8 mouse cellular contexts compared by ENCODE assay signal in genomic region chr15:37134913-37135589, GRCm38 (mm10).
DNase-seq lines count a peak whose midpoint lies in the region; ATAC-seq and TF ChIP-seq lines count a peak whose summit lies in the region.

No protein-coding gene starts in this region.

- no peaks in the 10 kb centered on the region for H3K27me3 ChIP-seq in thymus, adult 2 months (ENCODE audit: control insufficient read depth, insufficient read depth, low read length)
- H3K27me3 ChIP-seq in heart, embryonic 12.5 days (replicated peaks), result no peaks in the 10 kb centered on the region
- H3K27me3 ChIP-seq in kidney, embryonic 15.5 days, result no peaks in the 10 kb centered on the region
- H3K27me3 ChIP-seq in liver, postnatal 0 days (ENCODE audit: insufficient read depth, low read length), result no peaks in the 10 kb centered on the region

- peak overlapping the region; percentile 74 for H3K4me2 ChIP-seq in heart, embryonic 12.5 days
- peak overlapping the region; percentile 81 for H3K4me2 ChIP-seq in kidney, embryonic 15.5 days
- peak overlapping the region; percentile 84 for H3K4me2 ChIP-seq in liver, postnatal 0 days (ENCODE audit: low read depth, low read length)

- peak overlapping the region; percentile 75 for H3K9ac ChIP-seq in heart, embryonic 12.5 days
- H3K9ac ChIP-seq in kidney, embryonic 15.5 days, result peak overlapping the region; percentile 63
- H3K9ac ChIP-seq in liver, postnatal 0 days (replicated peaks), result peak overlapping the region; percentile 73

- no peak for TF ChIP-seq EP300 in liver, postnatal 0 days (IDR thresholded peaks at IDR 0.05; ENCODE audit: low read depth)

- TF ChIP-seq CTCF in thymus, adult 2 months (IDR thresholded peaks at IDR 0.05; ENCODE audit: borderline replicate concordance, control insufficient read depth, extremely low read depth, insufficient read depth, low read length, poor library complexity), result no peak
- TF ChIP-seq CTCF in liver, postnatal 0 days (IDR thresholded peaks at IDR 0.05; ENCODE audit: low read depth), result no peak

- H3K36me3 ChIP-seq in thymus, adult 2 months (ENCODE audit: control insufficient read depth, insufficient read depth, low read length), result no peaks in the 10 kb centered on the region
- no peaks in the 10 kb centered on the region for H3K36me3 ChIP-seq in heart, embryonic 12.5 days
- H3K36me3 ChIP-seq in kidney, embryonic 15.5 days, result no peaks in the 10 kb centered on the region
- no peaks in the 10 kb centered on the region for H3K36me3 ChIP-seq in liver, postnatal 0 days (replicated peaks; ENCODE audit: insufficient read depth, low read length)

- DNase-seq in thymus, adult 2 months, result no peak
- DNase-seq in thymus, postnatal 0 days (ENCODE audit: low spot score), result no peak
- DNase-seq in cerebellum, adult 8-10 months, result peak; percentile 51
- DNase-seq in liver, postnatal 0 days, result no peak
- DNase-seq in right cerebral cortex, postnatal 10 days (ENCODE audit: low spot score in 2 of 2), result peak; percentile 67 to 74
- DNase-seq in gastrocnemius, postnatal 10 days, result no peak

- H3K9me3 ChIP-seq in heart, embryonic 12.5 days (replicated peaks), result peaks cover 6% of the 10 kb centered on the region
- H3K9me3 ChIP-seq in kidney, embryonic 15.5 days (replicated peaks), result no peaks in the 10 kb centered on the region; the same call in 1 of the 2 replicates
- H3K9me3 ChIP-seq in liver, postnatal 0 days (ENCODE audit: low read length), result peaks cover 7% of the 10 kb centered on the region; the same call in 1 of the 2 replicates

- ATAC-seq in heart, embryonic 12.5 days (ENCODE audit: insufficient number of reproducible peaks, low FRiP score), result peak; percentile 66
- ATAC-seq in kidney, embryonic 15.5 days (replicated peaks; ENCODE audit: low FRiP score), result peak; percentile 54
- peak; percentile 20 for ATAC-seq in liver, postnatal 0 days

- peaks cover 10% of the 10 kb centered on the region for H3K4me1 ChIP-seq in thymus, adult 2 months (replicated peaks; ENCODE audit: control insufficient read depth, insufficient read depth, low read length)
- H3K4me1 ChIP-seq in heart, embryonic 12.5 days (replicated peaks), result no peaks in the 10 kb centered on the region
- H3K4me1 ChIP-seq in kidney, embryonic 15.5 days, result peaks cover 22% of the 10 kb centered on the region
- H3K4me1 ChIP-seq in liver, postnatal 0 days (ENCODE audit: insufficient read depth), result peaks cover 2% of the 10 kb centered on the region; the same call in 1 of the 2 replicates

- TF ChIP-seq POLR2A in thymus, adult 2 months (IDR thresholded peaks at IDR 0.05; ENCODE audit: control insufficient read depth, extremely low read depth, insufficient read depth, low read length, poor library complexity), result no peak

- peak overlapping the region; percentile 54 for H3K4me3 ChIP-seq in thymus, adult 2 months (ENCODE audit: control insufficient read depth, insufficient read depth, low read length)
- peak overlapping the region; percentile 59 for H3K4me3 ChIP-seq in heart, embryonic 12.5 days
- H3K4me3 ChIP-seq in kidney, embryonic 15.5 days (replicated peaks), result peak overlapping the region; percentile 58
- peak overlapping the region; percentile 54 for H3K4me3 ChIP-seq in liver, postnatal 0 days (ENCODE audit: low read depth, low read length)

- 51% methylated on average over 20 of the region's 20 CpGs for WGBS in thymus, adult 2 months
- WGBS in heart, embryonic 12.5 days, result 30% methylated on average over 20 of the region's 20 CpGs
- 20% methylated on average over 20 of the region's 20 CpGs for WGBS in kidney, embryonic 15.5 days
- WGBS in liver, postnatal 0 days (ENCODE audit: insufficient replicate concordance), result 26% methylated on average over 20 of the region's 20 CpGs

- no peak overlapping the region for H3K27ac ChIP-seq in thymus, adult 2 months (ENCODE audit: control insufficient read depth, insufficient read depth, low read length)
- H3K27ac ChIP-seq in heart, embryonic 12.5 days (ENCODE audit: poor library complexity, severe bottlenecking), result peak overlapping the region; percentile 42
- H3K27ac ChIP-seq in kidney, embryonic 15.5 days, result peak overlapping the region; percentile 90
- H3K27ac ChIP-seq in liver, postnatal 0 days (ENCODE audit: low read depth), result peak overlapping the region; percentile 92

Comparison
In these comparisons a context has a peak if more than half of its experiments do, and no peak if none do; other contexts are left out.
1. DNase-seq: peak in cerebellum, adult 8-10 months (single experiment) and right cerebral cortex, postnatal 10 days (2 of 2); none in thymus, adult 2 months (single experiment), thymus, postnatal 0 days (single experiment), liver, postnatal 0 days (single experiment) and gastrocnemius, postnatal 10 days (single experiment).
2. Peak in every context shown above with its lines, with median percentiles within 50 percentile points of each other: H3K4me3 ChIP-seq, ATAC-seq, H3K4me2 ChIP-seq and H3K9ac ChIP-seq.